Mouse (Mus musculus) spleen, embryonic (tissue): ENCODE measurements around the gene Gm42742.

ENCODE experiments used
- CTCF ChIA-PET: fragments of 350-600 bp; sonication (Branson Sonifier 250); formaldehyde crosslinking; loops from one replicate; lab custom pipeline; 2022; lab: Charles Lee

The Gm42742 gene

DNA sequence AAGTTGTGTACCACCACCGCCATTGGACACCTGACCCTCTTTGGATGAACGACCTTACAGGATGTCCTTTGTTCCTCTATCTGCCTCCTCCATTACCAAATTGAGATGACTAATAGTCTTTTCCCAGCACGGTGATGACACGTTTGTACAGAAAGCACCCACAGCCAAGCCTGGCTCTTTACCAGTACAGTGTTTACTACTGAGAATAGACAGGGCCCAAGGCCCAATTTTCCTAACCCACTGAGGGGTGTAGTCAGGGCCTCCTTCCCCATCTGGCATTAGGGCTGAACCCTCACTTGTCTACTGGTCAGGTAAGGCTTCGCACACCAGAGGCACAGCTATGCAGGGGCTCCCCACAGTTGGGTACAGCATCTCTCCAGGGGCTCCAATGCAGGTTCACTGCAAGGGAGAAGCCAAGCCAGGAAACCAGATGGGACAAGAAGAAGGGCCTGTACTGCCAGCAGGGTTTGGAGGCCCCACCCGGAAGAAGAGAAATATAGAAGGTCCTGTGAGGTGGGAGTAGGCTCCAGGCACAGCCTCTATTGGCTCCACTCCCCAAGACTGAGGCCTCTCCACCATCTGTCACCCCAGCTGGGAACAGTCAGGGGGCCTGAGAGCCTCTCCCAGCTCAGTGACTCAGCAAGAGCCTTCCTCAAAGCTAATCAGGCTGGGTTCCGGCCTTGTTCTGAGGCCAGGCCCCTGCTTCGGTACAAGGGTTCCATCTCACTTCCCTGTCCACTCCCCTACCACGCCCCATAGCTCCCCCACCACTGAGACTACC, 12.5 kb downstream of the Gm42742 start:
- CTCF ChIA-PET = no interaction called here

DNA sequence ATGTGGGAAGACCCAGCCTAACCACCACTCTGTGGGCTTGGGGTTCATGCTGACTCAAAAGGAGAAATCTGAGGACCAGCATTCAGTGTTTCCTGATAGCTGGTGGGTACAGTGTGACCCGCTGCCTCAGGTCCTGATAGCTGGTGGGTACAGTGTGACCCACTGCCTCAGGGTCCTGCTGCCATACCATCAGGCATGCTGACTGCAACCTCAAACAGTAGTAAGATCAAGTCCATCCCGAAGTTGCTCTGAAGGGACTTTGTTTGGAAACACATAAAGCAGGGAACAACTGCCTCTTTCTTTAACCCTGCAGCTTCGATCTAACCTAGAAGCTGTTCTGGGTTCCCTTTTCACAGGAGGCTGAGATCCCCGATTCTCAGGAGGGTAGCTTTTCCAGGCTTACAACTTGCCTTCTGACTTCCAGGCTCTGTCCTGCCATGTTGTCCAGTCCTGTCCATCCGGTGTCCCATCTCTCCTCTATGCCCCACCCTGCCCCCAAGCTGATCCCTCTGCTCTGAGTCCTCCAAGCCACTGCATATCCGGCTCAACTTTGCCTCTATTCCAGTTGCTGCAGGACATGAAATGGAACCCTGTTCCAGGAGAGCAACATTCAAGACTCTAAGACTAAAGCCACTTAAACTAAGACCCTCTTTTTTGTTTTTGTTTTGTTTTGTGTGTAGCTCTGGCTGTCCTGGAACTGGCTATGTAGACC, 13.4 kb downstream of the Gm42742 start:
- CTCF ChIA-PET = interaction anchor here (0.7 kb wide), 1 partner anchor 15 kb away, joined by 4 read pairs; no protein-coding TSS in a partner anchor

DNA sequence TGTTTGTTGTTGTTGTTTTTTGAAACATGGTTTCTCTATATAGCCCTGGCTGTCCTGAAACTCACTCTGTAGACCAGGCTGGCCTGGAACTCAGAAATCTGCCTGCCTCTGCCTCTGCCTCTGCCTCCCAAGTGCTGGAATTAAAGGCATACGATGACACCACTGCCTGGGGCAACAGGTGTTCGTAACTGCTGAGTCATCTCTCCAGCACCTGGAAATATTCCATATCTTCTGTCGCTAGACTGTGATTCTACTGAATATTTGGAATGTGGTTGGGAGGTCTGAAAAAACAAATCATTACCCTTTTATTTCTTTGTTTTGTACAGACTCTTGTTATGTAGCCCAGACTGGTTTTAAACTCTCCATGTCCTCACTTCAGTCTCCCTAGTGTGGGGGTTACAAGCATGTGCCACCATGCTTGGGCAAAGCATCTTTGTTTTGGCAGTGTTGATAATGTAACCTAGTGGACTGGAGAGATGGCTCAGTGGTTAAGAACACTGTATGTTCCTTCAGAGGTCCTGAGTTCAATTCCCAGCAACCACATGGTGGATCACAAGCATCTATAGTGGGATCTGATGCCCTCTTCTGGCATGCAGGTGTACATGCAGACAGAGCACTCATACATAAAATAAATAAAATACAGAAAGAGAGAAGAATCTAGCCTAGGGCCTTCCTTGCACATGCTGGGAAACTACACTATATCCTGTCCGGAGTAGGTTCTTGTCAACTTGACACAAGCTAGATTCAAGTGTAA, 16.6 kb downstream of the Gm42742 start:
- CTCF ChIA-PET = no interaction called here

DNA sequence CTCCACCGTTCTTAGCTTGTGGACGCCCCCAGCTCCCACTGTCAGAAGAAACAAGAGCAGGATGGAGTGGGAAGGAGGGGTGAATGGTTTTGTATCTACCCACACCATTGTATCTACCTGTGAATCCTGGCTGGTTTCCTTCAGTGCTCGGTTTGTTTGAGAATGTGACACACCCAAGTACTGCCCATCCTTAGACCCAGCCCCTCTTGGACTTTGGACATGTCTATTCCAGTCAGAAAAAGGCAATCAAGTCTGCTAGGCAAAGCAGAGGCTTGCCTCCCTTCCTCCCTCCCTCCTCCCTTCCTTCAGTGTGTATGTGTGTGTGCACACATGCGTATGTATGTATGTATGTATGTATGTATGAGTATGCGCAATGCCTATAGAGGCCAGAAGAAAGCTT, 17.3 kb downstream of the Gm42742 start:
- CTCF ChIA-PET = no interaction called here

DNA sequence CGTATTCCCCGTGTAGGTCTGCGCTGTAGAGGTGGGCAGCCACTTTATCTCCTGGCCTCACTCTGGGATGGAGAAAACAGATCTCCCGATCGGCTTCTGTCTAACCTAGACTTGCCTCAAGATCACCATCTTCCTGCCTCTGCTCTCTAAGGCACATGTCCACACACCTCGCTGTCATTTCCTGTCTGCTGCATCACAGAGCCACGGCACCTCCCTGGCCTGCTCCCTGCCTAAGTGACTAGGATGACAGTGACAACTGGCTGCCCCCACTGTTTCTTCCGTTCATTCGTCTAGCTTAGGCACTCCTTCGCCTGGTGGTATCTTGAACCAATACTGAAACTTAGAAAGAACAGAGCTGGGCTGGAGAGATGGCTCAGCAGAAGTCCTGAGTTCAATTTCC, 21.3 kb downstream of the Gm42742 start:
- CTCF ChIA-PET = no interaction called here

DNA sequence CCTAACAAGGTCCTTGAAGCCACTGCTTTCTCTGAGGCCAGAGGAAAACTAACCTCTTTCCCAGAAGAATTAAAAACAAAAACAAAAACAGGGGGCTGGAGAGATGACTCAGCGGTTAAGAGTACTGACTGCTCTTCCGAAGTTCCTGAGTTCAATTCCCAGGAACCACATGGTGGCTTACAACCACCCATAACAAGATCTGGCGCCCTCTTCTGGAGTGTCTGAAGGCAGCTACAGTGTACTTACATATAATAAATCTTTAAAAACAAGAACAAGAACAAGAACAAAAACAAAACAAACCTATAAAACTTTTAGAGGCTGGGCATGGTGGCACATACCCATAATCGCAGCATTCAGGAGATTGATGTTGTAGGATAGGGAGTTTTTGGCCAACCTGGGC, 24.4 kb downstream of the Gm42742 start:
- CTCF ChIA-PET = no interaction called here

DNA sequence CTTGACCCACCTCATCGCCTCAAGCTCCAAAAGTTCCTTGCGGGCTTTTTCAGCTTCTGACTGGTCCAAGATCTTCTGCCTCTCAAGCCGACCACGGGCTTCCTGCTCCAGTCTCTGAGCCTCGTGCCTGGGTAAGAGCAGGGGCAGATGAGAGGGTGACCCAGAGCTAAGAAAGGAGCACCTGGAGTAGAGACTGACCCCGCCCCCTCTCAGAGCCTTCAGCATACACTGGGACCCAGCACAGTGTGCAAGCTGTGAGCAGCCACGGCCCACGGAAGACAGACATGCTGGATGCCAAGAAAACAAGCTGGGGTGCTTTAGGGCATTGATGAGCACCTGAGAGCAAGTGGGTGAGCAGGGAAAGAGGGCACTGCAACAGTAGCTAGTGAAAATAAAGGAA, 32.1 kb downstream of the Gm42742 start:
- CTCF ChIA-PET = no interaction called here

DNA sequence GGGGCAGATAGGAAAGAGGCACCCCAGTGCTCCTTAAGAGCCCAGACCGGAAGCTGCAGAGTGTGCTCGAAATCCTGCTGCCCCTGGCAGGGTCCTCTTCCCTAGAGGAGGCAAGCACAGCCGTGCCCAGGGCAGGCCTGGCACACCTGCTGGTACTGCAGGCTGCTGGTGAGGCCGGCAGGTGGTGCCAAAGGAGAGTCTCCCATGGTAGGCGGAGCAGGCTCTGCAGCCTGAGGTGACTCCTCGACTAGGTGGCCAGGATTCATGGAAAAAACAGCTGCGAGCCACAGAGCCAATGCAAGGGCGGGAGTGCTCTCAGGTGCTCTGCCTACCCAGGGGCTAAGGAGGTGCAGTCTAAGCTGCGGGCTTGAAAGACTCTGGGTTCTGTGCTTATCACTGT, 34.6 kb downstream of the Gm42742 start:
- CTCF ChIA-PET = no interaction called here

DNA sequence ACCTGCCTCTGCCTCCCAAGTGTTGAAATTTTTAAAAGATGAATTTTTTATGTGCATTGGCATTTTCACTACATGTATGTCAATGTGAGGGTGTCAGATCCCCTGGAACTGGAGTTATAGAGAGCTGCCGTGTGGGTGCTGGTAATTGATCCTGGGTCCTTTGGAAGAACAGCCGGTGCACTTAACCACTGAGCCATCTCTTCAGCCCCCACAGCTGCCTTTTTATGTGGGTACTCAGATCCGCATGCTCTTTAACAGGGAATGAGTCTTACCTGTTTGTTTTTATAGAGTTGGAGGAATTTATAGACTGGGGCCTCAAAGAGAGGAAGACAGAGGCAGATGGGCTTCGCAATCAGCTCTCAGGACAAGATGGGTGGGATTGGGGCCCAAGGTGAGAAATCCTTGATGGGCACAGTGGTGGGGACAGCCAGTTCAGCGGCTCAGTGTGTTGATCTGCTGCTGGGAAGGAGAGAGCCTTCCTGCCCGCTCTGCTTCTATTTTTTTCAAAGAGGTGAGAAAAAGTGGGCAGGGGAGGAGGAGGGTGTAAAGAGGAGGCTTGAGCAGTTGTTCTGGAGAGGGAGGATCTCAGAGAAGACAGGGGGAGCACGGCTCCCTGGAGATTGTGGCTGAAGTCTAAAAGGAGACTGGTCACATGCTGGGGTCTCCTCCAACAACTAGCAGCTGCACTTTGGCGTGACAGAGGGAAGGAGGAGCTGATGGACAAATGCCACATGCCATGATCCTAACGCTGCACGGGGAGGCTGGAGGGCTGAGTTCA, 36.0 kb downstream of the Gm42742 start:
- CTCF ChIA-PET = no interaction called here

DNA sequence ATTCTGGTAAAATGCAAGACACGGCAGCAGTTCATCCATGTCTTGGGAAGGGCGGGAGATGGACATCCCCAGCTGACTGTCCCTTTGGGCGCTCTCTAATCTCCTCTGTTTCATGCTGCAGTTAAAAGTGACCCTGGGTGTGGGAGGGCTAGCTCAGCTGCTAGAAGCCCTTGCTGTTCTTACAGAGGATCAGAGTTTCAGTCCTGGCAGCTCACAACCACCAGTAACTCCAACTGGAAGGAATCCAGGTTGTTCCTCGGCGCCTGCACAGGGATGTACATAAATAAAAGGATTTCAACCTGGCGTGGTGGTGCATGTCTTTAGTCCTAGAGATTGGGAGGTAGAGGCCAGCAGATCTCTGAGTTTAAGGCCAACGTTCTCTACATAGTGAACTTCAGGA, 37.8 kb downstream of the Gm42742 start:
- CTCF ChIA-PET = no interaction called here

DNA sequence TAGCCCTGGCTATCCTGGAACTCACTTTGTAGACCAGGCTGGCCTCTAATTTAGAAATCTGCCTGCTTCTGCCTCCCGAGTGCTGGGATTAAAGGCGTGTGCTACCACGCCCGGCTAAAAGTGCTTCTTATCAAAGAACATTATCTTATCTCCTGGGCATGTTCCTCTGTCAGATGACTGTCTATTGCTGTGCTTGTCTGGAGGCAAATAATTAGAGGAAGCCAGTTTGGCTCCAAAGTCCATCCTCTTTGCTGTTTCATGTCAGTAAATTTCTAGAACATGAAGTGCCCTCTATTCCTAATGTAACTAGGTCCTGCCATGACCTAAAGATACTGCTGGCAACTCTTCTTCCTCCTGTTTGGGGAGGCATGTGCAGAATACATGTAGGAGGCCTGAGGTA, 38.8 kb downstream of the Gm42742 start:
- CTCF ChIA-PET = no interaction called here

DNA sequence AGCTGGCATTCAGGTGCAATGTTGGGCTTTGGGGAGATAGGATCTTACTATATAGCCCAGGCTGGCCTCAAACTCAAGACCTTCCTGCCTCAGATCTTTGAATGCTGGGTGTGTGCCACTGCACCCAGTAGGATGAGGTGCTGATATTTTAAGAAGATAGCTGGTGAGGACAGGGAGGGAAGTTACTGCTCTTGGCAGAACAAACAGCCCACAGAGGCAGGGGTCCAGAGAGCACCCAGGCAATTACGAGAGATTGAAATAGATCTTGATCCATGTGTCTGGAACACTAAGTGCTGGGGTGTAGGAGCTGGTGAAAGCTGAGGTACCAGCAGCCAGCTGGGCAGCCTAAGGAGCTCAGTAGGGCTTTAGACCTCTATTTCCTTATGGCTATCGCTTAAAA, 39.3 kb downstream of the Gm42742 start:
- CTCF ChIA-PET = no interaction called here

DNA sequence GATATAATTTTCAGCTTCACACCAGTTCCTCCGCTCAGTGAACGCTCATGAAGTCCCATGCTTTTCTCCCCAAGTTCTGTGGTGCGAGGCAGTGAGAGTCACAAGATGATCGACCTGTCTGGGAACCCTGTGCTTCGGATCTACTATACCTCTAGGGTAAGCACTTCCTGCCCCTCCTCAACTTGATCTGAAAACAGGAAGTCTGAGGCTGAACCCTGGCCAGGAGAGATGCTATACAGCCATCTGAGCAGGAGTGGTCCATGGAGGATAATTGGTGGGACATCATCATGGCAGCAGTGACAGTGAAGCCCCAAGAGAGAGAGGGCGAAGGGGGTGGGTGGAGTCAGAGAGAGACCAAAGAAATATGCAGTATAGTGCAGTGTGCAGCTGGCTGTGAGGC, 42.1 kb downstream of the Gm42742 start:
- CTCF ChIA-PET = no interaction called here

DNA sequence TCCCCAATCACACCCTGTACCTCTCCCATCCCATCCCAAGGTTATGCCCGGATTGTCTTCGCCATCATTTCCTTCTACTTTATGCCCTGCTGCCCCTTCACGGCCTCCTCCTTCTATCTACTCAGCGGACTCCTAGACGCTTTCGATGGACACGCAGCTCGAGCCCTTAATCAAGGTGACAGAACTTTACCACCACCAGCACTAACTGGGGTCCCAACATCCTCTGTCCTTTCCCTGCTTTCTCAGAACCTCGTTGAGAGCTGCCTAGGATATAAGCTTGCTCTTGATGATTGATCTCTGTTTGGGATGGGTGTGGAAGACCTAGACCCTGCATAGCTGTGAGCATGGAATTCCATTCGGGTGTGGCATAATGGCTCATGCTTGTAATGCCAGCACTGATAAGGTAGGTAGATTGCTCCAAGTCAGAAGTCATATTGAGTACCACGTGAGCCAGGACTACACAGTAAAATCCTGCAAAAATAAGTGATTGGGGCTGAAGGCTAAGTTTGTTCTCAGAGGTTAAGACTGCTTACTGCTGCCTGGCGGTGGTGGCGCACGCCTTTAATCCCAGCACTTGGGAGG, 43.9 kb downstream of the Gm42742 start:
- CTCF ChIA-PET = no interaction called here

DNA sequence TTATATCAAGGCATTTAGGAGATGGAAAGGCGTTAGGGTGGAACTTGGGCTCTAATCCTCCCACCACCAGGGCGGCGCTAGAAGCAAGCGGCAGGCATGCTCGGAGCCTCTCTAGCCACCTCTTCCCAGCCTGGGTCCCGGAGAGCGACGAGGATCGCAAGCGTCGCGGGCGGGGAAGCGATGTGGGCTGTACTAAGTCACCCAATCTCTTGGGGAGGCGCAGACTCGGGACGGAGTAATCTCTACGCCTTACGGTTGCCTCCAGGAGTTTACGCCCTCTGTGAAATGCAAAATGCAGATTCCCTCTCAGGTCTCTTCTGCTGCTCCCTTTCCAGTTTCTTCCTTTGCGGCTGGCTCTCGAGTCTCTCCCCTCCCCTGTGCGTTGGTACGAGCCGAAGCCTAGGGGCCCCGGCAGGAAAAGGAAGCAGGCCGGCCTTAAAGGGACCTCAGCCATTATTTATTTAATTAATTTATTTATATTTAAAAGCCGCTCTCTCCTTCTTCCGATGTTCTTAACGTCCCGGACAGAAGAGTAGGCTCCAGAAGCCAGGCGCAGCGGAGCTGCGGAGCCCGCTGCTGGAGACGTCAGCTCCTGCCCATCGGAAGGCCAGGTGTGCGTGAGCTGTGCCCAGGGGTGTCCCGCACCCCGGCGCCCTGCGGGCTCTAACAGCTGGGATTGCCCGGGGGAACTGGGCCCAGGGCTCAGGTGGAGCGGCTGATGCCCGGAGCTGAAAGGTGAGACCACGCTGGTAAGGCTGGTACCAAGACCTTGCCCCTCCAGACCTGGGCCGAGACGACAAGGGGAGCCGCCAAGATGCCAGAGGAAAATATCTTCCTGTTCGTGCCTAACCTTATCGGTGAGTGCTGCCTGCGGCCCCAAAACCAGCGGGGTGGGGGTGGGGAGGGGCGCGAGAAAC, 44.7 kb downstream of the Gm42742 start, which contains the start of gene Cdiptos:
Gene Cdiptos (minus strand): TSS at position 149 of the 917 bp plus-strand sequence.
- CTCF ChIA-PET = no interaction called here

DNA sequence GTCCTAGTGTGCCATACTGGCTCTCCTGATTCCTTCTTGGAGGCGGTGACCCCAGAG, 45.2 kb downstream of the Gm42742 start, which contains the start of gene Cdipt:
Gene Cdipt (plus strand): TSS at position 22 of the 57 bp plus-strand sequence.
- CTCF ChIA-PET = no interaction called here

DNA sequence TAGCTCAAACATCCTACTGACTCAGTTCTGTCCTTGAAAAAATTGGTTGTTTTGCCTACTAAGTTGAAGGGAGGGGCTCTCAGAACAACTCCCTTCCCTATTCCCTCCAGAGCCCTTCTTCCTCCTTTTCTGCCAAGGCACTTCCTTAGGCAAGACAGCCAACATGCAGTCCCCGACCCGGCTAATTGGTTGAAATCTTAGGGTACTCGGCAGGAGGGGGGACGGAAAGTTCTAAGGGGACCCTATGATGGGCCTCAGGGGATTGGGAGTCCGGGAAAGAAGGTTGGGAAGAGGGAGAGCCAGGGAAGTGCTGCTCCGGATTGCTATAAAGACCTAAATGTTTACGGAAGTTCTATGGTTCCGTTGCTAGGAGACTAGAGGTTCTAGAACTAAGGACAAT, 45.4 kb downstream of the Gm42742 start:
- CTCF ChIA-PET = no interaction called here

DNA sequence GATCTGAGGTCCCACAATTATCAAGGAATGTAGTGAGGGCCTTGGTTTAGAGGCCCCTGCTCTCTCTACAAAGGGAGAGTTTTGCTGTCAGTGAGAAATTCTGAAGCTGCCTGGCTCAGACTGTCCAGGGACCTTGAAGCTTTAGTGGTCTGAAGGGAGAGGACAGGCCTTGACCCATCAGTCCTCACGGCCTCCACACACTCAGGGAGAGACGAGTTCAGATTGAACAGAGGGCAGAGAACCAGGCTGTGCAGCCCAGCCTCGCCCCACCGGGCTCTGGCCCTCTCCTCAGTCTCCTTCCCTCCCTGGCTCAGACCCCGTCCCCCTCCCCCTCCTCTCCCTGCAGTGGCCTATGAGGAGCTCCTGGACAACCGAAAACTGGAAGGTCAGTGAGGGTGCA, 53.5 kb downstream of the Gm42742 start:
- CTCF ChIA-PET = no interaction called here

DNA sequence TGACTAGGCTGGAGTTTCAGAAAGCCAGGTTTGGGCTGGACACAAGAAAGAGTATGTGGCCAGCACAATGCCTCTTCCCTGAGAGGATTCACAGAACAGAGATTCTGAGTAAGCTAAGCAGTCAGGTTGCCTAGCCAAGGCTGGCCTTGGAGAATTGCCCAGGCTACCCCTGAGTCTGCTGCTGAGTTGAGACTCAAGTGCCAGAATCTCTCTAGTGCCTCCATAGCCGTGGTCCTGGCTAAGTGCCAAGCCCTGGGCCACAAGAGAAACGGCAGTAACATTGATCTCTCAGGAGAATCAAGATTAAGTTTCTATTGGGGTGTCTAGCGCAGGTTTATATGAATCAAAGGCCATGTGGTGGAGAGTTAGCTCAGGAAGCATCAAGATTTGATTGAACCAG, 55.3 kb downstream of the Gm42742 start:
- CTCF ChIA-PET = interaction anchor here (0.8 kb wide), 1 partner anchor 306 kb away, joined by 3 read pairs; no protein-coding TSS in a partner anchor
